Mouse (Mus musculus): ENCODE results near the gene Hoxc10.

Hoxc10 gene

GRCm38 (mm10) chr15:103014166-103015008, 47.8 kb downstream of the Hoxc10 start:
- in situ Hi-C loops (cut with MboI; ENCODE audit: low pct_unique_long_range_greater_than_20kb in 1 of 2, low sequenced_read_pairs in 2 of 2, unreplicated experiment in 1 of 2): loop anchor here (10.0 to 25.0 kb wide), 3 partner anchors 60 to 298 kb away; partner anchors contain the start of genes Gpr84 (in 1 of the 2) and Hoxc11 (in 1 of the 2)

DNA sequence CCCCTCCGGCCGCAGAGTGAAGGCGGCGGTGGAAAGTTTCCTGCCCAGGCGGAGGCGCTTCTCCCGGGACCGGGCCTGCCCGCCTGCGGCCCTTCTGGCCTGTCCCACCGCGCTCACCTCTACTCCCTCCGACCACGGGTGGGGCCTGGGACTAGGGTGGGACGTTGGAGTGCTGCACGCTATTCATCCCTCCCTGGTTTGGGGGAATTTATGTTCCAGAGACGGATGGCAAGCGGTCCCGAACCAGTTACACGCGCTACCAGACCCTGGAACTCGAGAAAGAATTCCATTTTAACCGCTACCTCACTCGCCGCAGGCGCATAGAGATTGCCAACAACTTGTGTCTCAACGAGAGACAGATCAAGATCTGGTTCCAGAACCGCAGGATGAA, 48.4 kb downstream of the Hoxc10 start:
- in situ Hi-C loops (cut with MboI; ENCODE audit: low pct_unique_long_range_greater_than_20kb in 1 of 2, low sequenced_read_pairs in 2 of 2, unreplicated experiment in 1 of 2): loop anchor here (10.0 to 25.0 kb wide), 3 partner anchors 60 to 297 kb away; partner anchors contain the start of genes Gpr84 (in 1 of the 2) and Hoxc11 (in 1 of the 2)

- in situ Hi-C loops (cut with MboI; ENCODE audit: low pct_unique_long_range_greater_than_20kb in 1 of 2, low sequenced_read_pairs in 2 of 2, unreplicated experiment in 1 of 2): loop anchor here (10.0 to 25.0 kb wide), 3 partner anchors 61 to 297 kb away; partner anchors contain the start of genes Gpr84 (in 1 of the 2) and Hoxc11 (in 1 of the 2)
These were observed 49.0 kb downstream of the Hoxc10 start for GRCm38 (mm10) chr15:103015406-103016166.

DNA sequence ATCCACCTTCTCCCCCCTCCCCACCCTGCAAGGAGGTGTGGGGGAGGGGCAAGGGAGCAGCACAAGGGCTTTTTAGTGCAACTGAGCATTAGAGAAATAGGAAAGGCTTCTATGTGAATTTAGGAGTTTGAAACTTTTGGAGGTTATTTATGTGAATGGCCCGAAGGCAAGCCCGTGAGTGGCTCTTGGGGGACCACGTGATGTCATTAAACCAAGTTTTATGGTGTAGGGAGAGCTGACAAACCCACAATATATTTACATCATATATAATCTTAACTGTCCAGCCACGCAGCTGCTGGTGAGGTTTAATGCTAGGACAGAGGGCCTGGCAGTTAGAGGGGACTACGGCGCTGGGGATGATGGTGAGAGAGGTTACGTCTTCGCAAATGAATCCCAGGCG, 52.0 kb downstream of the Hoxc10 start, which contains the start of gene Hoxc4:
Hoxc4 (plus strand) TSS at position 299 of the 400 bp plus-strand sequence.
- in situ Hi-C loops (cut with MboI; ENCODE audit: low pct_unique_long_range_greater_than_20kb in 1 of 2, low sequenced_read_pairs in 2 of 2, unreplicated experiment in 1 of 2): loop anchor here (10.0 to 25.0 kb wide), 3 partner anchors 64 to 294 kb away; partner anchors contain the start of genes Gpr84 (in 1 of the 2) and Hoxc11 (in 1 of the 2)

GRCm38 (mm10) chr15:103020899-103021418, 54.4 kb downstream of the Hoxc10 start:
- in situ Hi-C loops (cut with MboI; ENCODE audit: low pct_unique_long_range_greater_than_20kb in 1 of 2, low sequenced_read_pairs in 2 of 2, unreplicated experiment in 1 of 2): loop anchor here in 1 of 2 experiments (25.0 kb wide), 1 partner anchor 291 kb away; the partner anchor contains the start of gene Gpr84
